Mouse (Mus musculus): ENCODE data around the gene Slfn1. TPM values are rescaled to one million over a fixed set of nuclear protein-coding genes. Genes with fewer than 3 reads are reported as not detected.

Gene Slfn1
- polyA plus RNA-seq (2015; fragmentation: Illumina TruSeq; extraction: RNeasy Lipid Tissue Mini Kit (QIAGEN cat#74804); ENCODE audit: low read depth, low replicate concordance): not detected

GRCm38 (mm10) chr11:83116597-83117227 lies at the start of gene Slfn1:
Gene Slfn1 (plus strand): TSS chr11:83116849.

Other genes starting within 250 kb of the Slfn1 start
- gene Rffl, start 245.6 kb upstream of the Slfn1 start, polyA plus RNA-seq (2015; fragmentation: Illumina TruSeq; extraction: RNeasy Lipid Tissue Mini Kit (QIAGEN cat#74804); ENCODE audit: low read depth, low replicate concordance): 14.3 TPM
- gene Rad51d, start 226.2 kb upstream of the Slfn1 start, polyA plus RNA-seq (2015; fragmentation: Illumina TruSeq; extraction: RNeasy Lipid Tissue Mini Kit (QIAGEN cat#74804); ENCODE audit: low read depth, low replicate concordance): 19.3 TPM
- not detected for gene Fndc8, start 224.7 kb upstream of the Slfn1 start, polyA plus RNA-seq (2015; fragmentation: Illumina TruSeq; extraction: RNeasy Lipid Tissue Mini Kit (QIAGEN cat#74804); ENCODE audit: low read depth, low replicate concordance)
- 21.1 TPM for gene Nle1, start 208.4 kb upstream of the Slfn1 start, polyA plus RNA-seq (2015; fragmentation: Illumina TruSeq; extraction: RNeasy Lipid Tissue Mini Kit (QIAGEN cat#74804); ENCODE audit: low read depth, low replicate concordance)
- gene Unc45b, start 206.3 kb upstream of the Slfn1 start, polyA plus RNA-seq (2015; fragmentation: Illumina TruSeq; extraction: RNeasy Lipid Tissue Mini Kit (QIAGEN cat#74804); ENCODE audit: low read depth, low replicate concordance): 2.9 TPM
- 3.8 TPM for gene Slfn5, start 165.5 kb upstream of the Slfn1 start, polyA plus RNA-seq (2015; fragmentation: Illumina TruSeq; extraction: RNeasy Lipid Tissue Mini Kit (QIAGEN cat#74804); ENCODE audit: low read depth, low replicate concordance)
- gene Slfn9, start 125.0 kb upstream of the Slfn1 start, polyA plus RNA-seq (2015; fragmentation: Illumina TruSeq; extraction: RNeasy Lipid Tissue Mini Kit (QIAGEN cat#74804); ENCODE audit: low read depth, low replicate concordance): 0.28 TPM
- 0.48 TPM for gene Slfn8, start 96.0 kb upstream of the Slfn1 start, polyA plus RNA-seq (2015; fragmentation: Illumina TruSeq; extraction: RNeasy Lipid Tissue Mini Kit (QIAGEN cat#74804); ENCODE audit: low read depth, low replicate concordance)
- gene Slfn2, start 51.7 kb upstream of the Slfn1 start, polyA plus RNA-seq (2015; fragmentation: Illumina TruSeq; extraction: RNeasy Lipid Tissue Mini Kit (QIAGEN cat#74804); ENCODE audit: low read depth, low replicate concordance): 3.9 TPM
- not detected for gene Slfn4, start 58.3 kb downstream of the Slfn1 start, polyA plus RNA-seq (2015; fragmentation: Illumina TruSeq; extraction: RNeasy Lipid Tissue Mini Kit (QIAGEN cat#74804); ENCODE audit: low read depth, low replicate concordance)
- gene Slfn3, start 74.5 kb downstream of the Slfn1 start, polyA plus RNA-seq (2015; fragmentation: Illumina TruSeq; extraction: RNeasy Lipid Tissue Mini Kit (QIAGEN cat#74804); ENCODE audit: low read depth, low replicate concordance): 0.45 TPM
- gene Slfn14, start 169.9 kb downstream of the Slfn1 start, polyA plus RNA-seq (2015; fragmentation: Illumina TruSeq; extraction: RNeasy Lipid Tissue Mini Kit (QIAGEN cat#74804); ENCODE audit: low read depth, low replicate concordance): not detected
- gene Ap2b1, start 182.2 kb downstream of the Slfn1 start, polyA plus RNA-seq (2015; fragmentation: Illumina TruSeq; extraction: RNeasy Lipid Tissue Mini Kit (QIAGEN cat#74804); ENCODE audit: low read depth, low replicate concordance): 152 TPM
- gene Pex12, start 185.7 kb downstream of the Slfn1 start, polyA plus RNA-seq (2015; fragmentation: Illumina TruSeq; extraction: RNeasy Lipid Tissue Mini Kit (QIAGEN cat#74804); ENCODE audit: low read depth, low replicate concordance): 8.5 TPM

Data from brain, adult 10 weeks (tissue).